Mouse (Mus musculus) telencephalon, adult 2 months (tissue): Measurements from ENCODE around the gene Gnb5.
A peak's percentile ranks its signal among the peaks of the same experiment; 100 is the strongest.
"Not testable (repeated sequence)": the region's sequence is repeated elsewhere in the genome, so short reads cannot be mapped to it uniquely, and the experiment has no call there.

Experiments
- DNase-seq: peaks from one replicate; pipeline ENCODE4 v3.0.0-alpha.2; 2011; ENCODE audit warnings: low read depth, low spot score

Gene Gnb5

DNA sequence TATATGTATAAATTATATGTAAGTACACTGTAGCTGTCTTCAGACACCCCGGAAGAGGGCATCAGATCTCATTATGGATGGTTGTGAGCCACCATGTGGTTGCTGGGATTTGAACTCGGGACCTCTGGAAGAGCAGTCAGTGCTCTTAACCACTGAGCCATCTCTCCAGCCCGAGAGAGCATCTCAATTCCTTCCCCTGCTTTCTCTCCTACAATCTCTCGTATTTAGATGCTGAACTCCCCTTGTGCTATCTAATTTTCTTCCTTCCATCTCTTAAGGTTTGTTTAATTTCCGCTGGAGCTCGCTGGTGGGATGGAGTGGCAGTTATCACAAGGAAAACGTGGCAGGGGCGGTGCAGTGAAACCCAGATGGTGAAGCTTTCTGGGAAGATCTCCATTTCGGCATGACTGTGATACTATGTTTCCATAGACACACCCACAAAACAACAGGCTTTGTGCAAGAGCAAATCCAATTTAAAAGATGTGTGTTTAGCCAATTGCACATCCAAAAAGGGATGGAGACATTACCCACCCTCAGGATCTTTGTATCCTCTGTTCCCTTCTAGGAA lies 51.1 kb downstream of the Gnb5 start:
- peak; percentile 71 for DNase-seq

DNA sequence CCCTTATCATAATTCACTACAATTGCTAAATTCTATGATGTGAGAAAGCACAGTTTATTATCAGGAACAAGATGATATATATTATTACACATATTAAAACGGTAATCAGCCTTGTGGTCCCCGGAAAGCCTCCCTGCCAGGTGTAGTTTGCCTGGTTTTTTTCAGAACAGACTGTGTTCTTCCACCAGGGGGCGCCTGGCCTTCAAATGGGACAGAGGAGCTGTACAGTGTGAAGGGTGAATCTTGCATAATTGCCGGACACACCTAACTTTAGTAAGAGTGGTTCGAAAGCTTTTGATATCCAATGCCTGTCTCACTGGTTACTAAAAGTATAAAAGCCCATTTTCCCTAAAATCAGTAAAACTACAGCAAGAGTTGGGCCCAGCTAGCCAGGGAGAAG lies 55.6 kb downstream of the Gnb5 start:
- no peak for DNase-seq

DNA sequence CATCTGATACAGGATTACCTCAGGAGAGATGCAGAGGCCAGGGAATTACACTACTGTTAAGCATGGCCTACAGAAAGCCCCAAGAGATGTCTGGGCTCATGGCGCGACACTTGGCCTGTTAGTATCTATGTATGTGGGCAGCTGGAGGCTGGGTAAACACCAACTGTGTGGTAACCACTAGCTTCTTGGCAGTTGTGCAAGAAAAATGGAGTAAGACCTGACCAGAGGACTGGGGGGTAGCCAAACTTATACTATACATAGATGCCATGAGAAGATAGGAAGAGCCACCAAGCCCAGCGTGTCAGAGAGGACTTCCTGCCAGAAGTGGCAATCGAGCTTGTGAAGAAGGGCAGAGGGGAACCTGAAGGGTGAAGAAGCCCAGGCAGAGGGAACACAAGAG lies 56.1 kb downstream of the Gnb5 start:
- no peak for DNase-seq

DNA sequence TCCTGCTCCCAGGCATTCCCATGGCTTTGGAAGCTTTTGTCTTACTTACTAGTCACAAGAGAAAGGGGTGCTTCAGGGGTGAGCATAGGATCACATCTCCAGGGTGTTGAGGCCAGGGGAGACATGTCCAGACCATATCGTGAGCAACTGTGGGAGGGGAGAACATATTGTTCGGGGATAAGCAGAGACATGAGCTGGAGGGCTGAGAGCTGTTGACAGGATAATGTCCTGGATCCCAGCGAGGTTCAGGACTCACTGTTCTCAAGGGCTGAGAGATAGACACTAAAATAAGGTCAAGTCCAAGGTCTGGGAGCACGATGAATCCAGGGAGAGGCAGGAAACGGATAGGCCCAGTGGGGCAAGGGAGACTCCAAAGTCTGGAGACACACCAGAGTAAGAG lies 56.9 kb downstream of the Gnb5 start:
- no peak for DNase-seq

DNA sequence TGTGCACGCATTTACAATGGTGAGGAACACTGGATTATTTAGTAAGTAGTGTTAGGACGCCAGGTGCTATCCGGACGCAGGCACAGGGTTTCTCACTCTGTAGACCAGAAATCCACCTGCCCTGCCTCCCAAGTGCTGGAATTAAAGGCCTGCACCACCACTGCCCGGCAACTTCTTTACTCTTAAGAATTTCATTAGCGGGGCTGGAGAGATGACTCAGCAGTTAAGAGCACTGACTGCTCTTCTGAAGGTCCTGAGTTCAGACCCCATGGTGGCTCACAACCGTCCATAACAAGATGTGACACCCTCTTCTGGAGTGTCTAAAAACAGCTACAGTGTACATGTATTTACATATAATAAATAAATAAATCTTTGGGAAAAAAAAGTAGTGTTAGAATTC lies 57.6 kb downstream of the Gnb5 start:
- DNase-seq: not testable (repeated sequence)

DNA sequence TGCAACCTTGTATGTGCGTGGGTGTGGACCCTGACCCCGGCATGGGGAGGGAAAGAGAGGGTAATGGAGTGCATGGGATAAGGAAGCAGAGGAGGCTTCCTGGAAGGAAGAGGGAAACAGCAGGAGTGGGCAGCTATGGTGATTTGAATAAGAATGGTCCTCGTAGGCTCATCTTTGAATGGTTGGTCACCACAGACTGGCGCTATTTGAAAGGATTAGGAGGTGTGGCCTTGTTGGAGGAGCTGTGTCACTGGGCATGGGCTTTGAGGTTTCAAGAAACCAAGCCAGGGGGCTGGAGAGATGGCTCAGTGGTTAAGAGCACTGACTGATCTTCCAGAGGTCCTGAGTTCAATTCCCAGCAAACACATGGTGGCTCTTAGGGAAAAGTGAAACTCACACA lies 59.1 kb downstream of the Gnb5 start:
- no peak for DNase-seq

DNA sequence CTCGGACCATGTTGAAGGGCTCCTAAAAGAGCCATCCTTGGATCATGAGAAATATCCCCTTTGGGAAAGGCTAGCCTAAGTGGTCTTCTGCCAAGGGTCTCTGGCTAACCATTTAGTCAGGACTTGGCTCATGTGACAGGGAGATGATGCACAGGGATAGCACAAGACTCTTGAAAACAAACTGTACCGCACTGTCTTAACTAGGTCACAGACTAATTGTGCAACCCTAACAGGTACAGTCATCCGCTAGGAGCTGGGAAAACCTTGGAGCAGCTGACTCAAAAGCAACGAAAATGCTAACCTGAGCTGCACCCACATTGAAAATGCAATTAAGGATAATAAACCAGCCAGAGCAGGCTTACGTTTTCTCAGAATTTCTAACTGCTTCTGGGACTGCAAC lies 60.1 kb downstream of the Gnb5 start:
- peak; percentile 27 for DNase-seq

DNA sequence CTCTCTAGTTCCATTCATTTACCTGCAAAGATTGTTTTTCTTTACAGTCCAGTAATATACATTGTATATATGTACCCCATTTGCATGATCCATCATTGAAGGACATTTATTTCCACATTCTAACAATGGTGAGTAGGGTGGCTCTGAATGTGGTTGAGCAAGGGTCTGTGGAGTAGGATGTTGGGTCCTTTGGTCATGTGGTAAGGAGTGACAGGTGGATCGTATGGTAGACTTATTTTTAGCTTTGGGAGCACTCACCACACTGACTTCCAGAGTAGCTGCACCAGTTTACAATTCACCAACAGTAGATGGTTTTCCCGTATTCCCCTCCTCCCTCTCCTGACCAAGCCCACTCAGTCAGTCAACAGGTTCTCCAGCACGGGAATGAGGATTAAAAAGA lies 62.7 kb downstream of the Gnb5 start:
- DNase-seq: no peak

DNA sequence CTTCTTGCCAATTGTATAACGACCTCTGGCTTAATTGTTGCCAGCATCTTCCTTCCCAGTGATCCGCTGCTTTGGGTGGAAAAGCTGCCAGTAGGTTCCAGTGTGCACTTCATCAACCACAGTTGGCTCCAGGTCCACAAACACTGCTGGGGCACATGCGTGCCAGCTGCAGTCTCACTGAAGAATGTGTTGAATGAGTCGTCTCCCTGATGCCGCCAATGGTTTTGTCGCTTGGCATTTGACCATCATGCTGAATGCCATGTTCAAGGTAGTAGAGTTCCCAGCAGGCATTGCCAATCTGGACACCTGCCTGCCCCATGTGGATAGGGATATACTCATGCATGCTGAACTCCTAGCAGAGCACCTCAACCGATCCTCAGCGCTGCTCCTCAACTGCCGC lies 69.5 kb downstream of the Gnb5 start:
- no peak for DNase-seq

DNA sequence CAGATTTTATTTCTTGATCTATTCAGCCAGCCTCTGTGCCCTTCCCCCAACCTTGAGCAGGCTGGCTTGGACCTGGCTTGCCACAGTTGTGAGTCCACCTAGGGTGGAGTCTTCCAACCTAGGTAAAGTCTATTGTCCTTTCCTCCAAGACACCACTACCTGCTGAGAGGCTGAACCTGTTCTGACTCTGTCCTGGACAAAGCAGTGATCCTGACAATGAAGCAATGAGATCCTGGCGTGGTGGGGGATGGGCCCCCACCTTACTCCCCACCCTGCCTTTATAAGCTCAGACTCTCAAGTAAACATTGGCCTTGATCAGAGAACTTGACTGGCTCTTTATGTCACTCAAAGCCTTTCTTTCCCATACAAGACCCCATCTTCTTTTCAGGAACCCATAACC lies 70.3 kb downstream of the Gnb5 start:
- no peak for DNase-seq

DNA sequence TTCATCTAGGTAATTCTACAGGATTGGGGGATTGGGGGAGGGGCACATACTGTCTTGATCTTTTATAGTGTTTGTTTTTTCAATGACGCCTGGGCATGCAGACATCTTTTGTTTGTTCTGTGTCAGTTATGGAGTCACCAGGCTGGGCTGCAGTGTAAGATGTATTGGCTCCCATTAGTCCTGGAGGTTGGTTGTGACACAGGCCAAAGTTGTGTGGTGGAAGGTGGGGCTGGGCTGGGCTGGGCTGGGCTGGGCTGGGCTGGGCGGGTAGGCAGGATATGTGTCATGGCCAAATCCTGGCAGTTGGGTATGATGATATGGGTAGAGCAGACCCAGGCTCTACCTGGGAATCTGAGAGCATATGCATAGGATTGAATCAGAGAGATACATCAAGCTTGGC lies 72.7 kb downstream of the Gnb5 start:
- DNase-seq: no peak

DNA sequence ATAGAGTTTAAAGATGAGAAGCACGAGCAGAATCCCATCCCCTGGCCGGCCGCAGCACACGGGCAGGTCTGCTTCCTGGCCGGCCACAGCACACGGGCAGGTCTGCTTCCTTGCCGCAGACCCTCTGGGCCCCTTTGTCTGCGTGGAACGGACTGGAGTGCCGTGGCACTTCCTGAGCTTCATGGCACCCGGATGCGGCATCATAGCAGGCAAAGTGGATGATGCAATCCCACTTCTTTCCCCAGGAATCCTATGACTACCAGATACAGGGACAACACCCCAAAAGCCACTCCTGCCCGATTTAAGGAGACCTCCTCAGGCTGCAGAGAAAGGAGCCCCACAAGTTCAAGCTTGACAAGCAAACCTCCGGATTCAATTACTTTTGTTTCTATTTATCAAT lies 76.7 kb downstream of the Gnb5 start:
- DNase-seq: no peak

DNA sequence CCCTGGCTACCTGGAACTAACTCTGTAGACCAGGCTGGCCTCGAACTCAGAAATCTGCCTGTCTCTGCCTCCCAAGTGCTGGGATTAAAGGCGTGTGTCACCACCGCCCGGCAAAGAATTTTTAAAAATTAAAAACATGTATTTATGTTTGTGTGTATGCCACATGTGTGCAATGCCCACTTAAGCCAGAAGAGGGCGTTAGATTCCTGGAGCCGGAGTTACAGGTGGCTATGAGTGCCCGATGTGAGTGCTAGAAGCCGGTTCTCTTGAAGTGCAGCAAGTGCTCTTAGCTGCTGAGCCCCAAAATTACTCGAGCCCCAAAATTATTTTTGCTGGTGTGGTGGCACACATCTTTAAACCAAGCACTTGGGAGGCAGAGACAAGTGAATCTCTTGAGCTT lies 77.7 kb downstream of the Gnb5 start:
- no peak for DNase-seq

DNA sequence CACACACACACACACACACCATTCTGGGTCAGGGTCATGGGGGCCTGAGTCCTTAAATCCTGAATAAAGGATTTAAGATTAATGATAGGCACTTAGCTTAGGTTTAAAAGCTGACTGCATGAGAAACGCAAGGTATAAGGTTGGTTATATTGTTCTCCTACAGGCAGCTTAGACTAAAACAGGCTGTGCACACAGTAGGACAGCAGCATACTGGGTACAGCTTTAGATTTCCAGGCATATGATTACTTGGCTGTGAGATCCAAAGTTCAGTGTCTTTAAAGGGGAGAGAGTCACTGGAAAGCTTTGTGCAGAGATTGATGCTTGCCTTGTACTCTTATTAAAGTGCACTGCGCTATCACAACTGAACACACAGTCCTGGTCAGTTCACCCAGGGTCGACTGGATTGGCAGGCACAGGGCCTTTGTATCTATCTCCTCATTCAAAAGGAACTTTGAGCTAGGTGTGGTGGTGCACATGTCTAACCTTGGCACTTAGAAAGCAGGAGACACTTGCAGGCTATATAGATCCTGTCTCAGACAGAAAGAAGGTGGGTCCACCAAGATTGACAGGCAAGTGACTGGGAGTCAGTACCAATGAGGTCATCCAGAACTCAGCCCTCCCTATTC lies 78.4 kb downstream of the Gnb5 start:
- no peak for DNase-seq

DNA sequence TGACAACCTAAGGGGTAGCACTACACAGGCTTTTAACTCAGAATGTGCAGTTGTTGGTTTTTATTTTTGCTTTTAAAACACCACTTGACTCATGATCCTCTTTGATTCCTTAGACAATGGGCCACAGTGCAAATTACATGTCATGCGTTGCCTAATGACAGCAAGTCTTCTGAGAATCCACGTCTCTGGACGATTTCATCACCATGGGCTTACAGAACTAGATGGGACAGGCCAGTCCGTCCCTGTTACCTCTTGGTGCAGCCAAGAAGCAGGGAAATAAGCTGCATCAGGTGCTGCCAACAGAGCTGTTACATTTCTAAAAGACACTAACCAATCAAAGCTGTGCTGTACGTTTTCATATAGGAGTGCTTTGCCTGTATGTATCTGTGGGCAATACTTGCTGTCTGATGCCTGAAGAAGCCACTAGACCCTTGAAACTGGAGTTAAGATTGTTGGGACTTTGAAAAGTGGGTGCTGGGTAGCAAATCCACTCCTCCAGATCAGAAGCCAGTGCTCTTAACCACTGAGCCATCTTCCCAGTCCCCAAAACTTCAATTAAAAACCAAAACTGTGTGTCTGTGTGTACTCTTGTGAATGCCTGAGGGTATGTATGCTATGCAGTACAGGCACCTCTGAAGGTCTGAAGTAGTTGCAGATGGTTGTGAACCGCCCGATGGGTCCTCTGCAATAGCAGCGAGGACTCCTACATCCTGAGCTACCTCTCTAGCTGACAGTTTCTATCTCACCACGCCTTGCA lies 79.3 kb downstream of the Gnb5 start:
- no peak for DNase-seq

DNA sequence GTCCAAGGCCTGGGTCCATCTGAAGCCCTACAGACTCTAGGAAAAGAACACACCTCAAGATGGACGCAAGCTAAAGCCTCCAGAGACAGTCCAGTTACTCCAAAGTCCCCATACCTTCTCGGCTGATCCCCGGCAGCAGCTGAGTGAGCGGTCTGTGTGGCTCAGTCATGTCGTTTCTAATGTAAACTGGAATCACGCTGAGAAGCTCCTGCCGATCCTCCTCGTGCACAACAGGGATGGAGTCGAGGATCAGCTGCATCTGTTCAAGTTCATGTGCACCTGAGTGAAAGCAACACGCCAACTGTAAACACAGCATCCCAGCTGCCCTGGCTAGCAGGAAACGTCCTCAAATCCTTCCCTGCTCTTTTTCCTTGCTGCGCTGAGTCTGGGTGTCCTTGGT lies 87.2 kb downstream of the Gnb5 start:
- no peak for DNase-seq
